Mouse (Mus musculus): Measurements from ENCODE around the gene Tcam1.

DNA sequence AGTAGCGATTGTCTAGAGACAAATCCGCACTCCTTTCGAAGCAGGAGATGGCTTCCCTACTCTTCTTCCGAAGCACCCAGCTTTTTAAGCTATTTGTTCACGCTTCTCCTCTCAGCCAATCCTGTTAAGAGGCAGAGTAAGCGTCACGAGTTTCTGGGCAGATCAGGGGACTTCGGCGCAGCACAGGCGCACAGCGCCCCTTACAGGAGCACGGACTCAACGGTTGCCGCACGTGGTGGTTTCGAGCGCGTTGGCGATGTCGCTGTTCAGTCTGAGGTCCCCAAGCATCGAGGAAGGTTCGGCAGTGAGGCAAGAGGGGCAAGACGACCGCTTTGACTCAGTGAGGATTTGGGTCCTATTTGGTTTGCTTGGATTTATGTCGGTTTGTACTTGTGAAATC lies at the start of gene Tcam1:
- TF ChIP-seq POLR2A (IDR thresholded peaks at IDR 0.05; ENCODE audit: insufficient read depth, low read length) (no peak), CTCF (IDR thresholded peaks at IDR 0.05; ENCODE audit: low read depth, low read length) (peak; percentile 81)

Data from ES-Bruce4 (cell line).